Mouse (Mus musculus): ENCODE results near the gene Slc6a19.
"Not testable (repeated sequence)": the region's sequence is repeated elsewhere in the genome, so short reads cannot be mapped to it uniquely, and the experiment has no call there.

The Slc6a19 gene

GRCm38 (mm10) chr13:73704694-73705325 is at the start of gene Slc6a19:
TSS of gene Slc6a19 (minus strand) at chr13:73704865.
- DNase-seq, result peak; percentile 22

DNA sequence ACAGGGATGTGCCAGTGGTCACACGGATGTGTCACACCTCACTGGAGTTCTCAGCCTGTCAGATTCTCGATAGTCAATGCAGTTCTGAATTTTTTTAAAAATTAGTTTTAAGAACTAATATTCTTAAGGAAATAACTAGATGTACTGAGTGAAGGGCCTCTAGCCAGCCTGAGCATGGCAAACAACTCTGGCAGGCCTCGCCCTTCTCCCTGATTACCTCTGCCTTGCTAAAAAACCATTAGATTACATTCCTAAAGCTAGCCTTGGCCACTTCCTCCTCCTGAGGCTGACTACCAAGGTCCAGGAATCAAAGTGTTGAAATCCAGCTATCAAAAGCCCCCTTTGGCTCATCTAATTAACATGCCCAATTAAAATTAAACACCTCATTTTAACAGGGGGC is 46.6 kb upstream of the Slc6a19 start:
- no peak for DNase-seq

GRCm38 (mm10) chr13:73750435-73750834 is 45.8 kb upstream of the Slc6a19 start:
- no peak for DNase-seq

- DNase-seq, result peak; percentile 79
Measured at GRCm38 (mm10) chr13:73748663-73749440, 44.2 kb upstream of the Slc6a19 start.

GRCm38 (mm10) chr13:73743662-73744061 is 39.0 kb upstream of the Slc6a19 start:
- DNase-seq, result no peak

DNA sequence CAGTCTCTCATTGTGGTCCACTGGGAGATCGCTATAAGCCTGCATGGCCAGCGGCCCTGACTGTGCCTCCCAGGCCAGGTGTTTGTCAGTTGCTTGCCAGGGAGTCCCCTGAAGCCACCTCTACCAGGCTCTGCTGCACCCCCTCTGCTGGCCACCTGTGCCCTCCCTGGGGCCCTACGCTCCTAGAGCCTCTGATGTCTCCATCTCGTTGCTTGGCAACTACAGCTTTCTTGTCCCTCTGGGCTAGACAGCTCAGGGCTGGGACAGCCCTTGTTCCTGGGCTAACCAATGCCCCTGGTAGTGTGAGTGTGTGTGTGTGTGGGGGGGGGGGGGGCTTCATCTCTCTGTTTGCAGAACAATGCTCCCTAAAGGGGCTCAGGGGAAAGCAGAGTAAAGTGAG is 38.3 kb upstream of the Slc6a19 start:
- DNase-seq, result peak; percentile 84

DNA sequence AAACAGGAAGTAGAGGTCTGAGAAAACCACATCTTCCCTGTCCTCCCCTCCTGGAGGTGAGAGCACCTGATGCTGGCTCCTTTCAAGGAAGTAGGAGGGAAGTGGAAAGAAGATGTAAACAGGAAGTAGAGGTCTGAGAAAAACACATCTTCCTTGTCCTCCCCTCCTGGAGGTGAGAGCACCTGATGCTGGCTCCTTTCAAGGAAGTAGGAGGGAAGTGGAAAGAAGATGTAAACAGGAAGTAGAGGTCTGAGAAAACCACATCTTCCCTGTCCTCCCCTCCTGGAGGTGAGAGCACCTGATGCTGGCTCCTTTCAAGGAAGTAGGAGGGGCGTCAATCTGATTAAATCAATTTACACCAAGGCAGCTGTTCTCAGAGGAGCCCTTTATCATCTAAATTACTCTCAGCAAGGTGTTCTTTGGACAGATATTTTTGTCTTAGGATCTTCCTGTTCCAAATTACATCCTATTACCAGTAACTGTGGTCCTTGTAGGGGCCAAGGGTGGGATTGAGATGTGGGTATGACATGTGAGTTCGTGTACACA is 35.8 kb upstream of the Slc6a19 start:
- DNase-seq, result not testable (repeated sequence)

DNA sequence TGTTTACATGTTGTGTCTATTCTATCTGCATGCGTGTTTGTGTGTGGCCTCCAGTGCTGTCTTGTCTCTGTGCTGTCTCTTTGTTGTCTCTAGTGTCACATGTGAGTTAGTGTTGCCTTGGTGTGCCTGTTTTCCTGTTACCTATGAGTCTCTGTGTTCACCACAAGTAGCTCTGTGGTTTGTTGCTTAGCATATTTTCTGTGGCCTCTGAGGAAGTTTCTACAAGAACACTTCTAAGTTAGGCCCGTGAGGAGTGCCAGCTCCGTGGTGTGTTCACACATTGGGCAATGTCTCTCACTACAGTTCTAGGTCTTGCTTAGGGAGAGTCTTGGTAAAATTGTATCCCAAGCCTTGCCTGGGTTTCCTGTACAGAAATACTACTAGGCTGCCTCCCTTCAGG is 32.3 kb upstream of the Slc6a19 start:
- peak; percentile 64 for DNase-seq

DNA sequence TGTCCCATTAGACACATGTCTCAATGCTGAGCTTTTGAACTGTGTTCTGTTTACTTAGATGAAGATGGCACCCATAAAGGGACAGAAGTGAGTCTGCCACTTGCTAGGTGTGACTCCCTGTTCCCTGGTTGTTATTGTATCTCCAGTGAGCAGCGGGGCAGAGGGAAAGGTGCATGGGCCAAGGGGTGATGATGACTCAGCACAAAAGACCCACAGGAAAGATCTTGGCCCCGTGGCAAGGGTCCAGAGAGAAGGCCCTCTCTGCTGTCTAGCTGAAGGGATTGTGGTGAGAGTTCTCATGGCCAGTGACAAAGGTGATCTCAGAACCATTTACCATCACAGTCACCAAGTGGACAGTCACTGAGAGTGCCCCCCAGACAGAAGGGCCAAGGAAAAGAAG is 31.3 kb upstream of the Slc6a19 start:
- no peak for DNase-seq

GRCm38 (mm10) chr13:73735270-73735669 is 30.6 kb upstream of the Slc6a19 start:
- DNase-seq, result no peak

- DNase-seq, result no peak
Measured at GRCm38 (mm10) chr13:73734379-73734778, 29.7 kb upstream of the Slc6a19 start.

DNA sequence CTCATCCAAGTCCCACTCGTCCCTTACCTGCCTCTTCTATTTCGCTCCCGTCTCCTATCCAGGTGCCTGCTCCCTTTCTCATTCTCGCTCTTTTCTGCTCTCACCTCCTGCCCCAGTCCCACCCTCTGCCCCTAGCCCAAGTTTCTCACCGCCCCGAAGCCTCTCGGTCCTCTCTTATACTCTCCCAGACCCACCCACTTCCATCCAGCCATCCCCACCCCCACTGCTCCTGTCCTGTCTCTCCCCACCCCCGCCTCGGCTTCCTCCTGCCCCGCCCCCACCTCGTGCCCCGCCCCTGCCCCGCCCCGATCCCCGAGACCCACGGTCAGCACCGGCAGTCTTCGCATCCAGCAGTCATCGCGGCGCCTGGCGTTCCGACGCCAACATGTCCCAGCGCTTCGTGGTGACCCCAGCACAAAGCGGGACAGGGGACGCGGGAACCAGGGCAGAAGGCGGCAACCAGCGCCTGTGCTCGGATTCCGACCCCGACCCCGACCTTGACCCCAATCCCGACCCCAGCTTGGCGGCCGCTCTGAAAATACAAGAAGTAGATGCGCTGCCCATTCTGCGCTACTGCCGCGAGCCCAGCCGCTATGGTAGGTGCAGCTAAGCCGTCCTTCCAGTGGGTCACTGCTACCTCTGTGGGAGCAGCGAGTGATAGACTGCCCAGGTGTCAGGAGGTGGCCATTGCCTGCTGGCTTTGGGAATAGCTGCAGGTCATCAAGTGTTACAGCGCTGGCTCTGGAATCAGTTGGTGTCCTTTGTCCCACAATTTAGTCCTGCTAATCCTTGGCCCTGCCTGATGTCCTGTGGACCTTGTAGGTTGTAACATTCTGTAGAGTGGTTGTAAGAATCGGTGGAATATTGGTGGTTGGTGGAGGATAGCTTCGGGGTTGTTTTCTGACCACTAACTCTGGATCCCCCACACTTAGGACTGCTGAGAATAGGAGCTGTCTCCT is 28.4 kb upstream of the Slc6a19 start, which contains the start of gene Slc12a7:
Gene Slc12a7, plus strand, starts transcription at position 353 of the 959 bp plus-strand sequence.
- peak; percentile 82 for DNase-seq

- DNase-seq, result no peak
Measured at GRCm38 (mm10) chr13:73732235-73732634, 27.6 kb upstream of the Slc6a19 start.

GRCm38 (mm10) chr13:73730913-73731312 is 26.2 kb upstream of the Slc6a19 start:
- no peak for DNase-seq

GRCm38 (mm10) chr13:73728633-73729032 is 24.0 kb upstream of the Slc6a19 start:
- no peak for DNase-seq

GRCm38 (mm10) chr13:73727621-73728025 is 23.0 kb upstream of the Slc6a19 start:
- DNase-seq, result no peak

GRCm38 (mm10) chr13:73725315-73725714 is 20.6 kb upstream of the Slc6a19 start:
- peak; percentile 44 for DNase-seq

DNA sequence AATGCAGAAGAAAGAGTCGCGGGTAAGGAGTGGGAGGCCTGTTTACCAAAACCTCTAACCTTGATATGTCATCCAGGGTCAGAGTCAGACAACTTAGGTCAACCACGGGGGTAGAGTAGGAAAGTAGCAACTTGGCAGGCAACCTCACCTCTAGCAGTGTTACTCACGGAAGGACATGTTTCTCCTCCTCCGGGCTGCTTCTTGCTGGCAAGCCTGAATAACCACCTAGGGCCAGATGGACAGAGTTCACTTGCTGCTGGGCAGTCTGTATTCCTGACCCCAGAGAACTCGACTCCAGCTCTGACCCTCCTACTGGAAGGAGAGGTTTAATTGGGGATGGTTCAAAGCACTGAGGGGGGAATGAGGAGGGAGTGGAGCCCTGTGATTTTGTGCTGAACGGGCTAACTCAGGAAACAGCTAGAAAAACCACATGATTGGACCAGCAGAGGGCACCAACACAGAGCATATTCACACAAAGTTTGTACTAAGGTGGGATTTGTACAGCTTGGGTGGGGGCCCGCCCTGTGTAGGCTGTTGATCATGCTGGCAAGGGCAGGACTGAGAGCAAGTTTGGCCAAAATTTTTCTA is 18.5 kb upstream of the Slc6a19 start:
- peak; percentile 83 for DNase-seq

DNA sequence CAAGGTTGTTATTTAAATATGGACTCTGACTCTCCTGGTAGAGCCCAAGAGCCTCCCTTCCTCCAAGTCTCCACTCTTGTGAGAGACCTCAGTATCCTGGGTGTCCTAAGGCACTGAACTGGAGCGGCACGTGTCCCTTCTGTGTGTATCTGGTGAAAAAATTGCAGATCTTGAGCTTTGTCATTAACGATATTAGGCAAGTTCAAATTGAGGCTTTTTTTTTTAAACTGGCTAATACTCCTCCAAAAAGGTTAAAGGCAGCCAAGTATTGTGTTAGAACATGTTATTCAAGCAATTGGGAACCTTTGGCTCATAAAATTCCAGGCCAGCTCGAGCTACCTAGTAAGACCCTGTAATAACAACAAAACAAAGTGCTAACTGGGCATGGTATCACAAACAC is 15.6 kb upstream of the Slc6a19 start:
- DNase-seq, result no peak

GRCm38 (mm10) chr13:73718225-73718624 is 13.6 kb upstream of the Slc6a19 start:
- peak; percentile 92 for DNase-seq

- DNase-seq, result peak; percentile 56
Measured at GRCm38 (mm10) chr13:73714020-73714419, 9.4 kb upstream of the Slc6a19 start.

GRCm38 (mm10) chr13:73713204-73713603 is 8.5 kb upstream of the Slc6a19 start:
- DNase-seq, result no peak

Data from thymus, postnatal 4 days (tissue).